9 mouse cellular contexts compared by ENCODE assay signal in the genomic region with DNA sequence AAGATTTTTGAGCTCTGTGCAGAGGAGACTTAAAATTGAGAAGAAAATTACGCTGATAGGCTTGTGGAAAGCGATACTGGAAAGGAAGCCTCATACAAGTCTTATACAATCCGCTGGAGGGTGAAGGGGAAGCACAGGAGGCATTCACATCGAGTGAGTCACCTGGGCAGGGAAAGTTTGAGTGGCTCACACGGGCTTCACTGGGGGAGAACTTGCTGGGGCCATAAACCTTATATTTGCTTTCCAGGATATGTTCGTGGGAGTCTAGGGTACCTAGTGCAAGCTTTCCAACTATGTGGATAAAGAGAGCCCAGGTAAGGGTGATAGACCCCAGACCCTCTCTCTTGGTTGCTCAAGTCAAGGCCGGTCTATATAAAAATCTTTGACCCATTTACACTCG.
DNase-seq lines count a peak whose midpoint lies in the region; ATAC-seq and TF ChIP-seq lines count a peak whose summit lies in the region.
"Had no signal": no experiment of that assay in that cellular context is flagged by ENCODE, and none has a peak within 500 bp of the region (broad histone marks: within the 10 kb centered on the region; RNA-seq: fewer than 3 reads in every experiment).

No protein-coding gene starts in this region.

- WGBS in heart, embryonic 14.5 days: 22% methylated on average over 8 of the region's 8 CpGs
- 12% methylated on average over 8 of the region's 8 CpGs for WGBS in forebrain, embryonic 14.5 days
- 22% methylated on average over 8 of the region's 8 CpGs for WGBS in limb, embryonic 15.5 days
- 14% methylated on average over 8 of the region's 8 CpGs for WGBS in midbrain, postnatal 0 days

- no peak for DNase-seq in heart, postnatal 36 days
- no peak for DNase-seq in forebrain, embryonic 14.5 days (ENCODE audit: low spot score)
- DNase-seq in midbrain, postnatal 0 days (ENCODE audit: low spot score): no peak
- DNase-seq in retina, embryonic 14.5 days (ENCODE audit: low spot score): no peak
- DNase-seq in embryo, embryonic 9.5 days (ENCODE audit: extremely low spot score): no peak
- DNase-seq in gastrocnemius, postnatal 10 days: no peak
- DNase-seq: spleen, adult 18-20 months had no signal

- peak overlapping the region; percentile 6 to 26; a peak in 2 of 4 replicates for H3K4me3 ChIP-seq in heart, embryonic 14.5 days (ENCODE audit: control insufficient read depth in 1 of 2, insufficient read depth in 1 of 2, low read depth in 1 of 2, low read length in 2 of 2)
- H3K4me3 ChIP-seq in forebrain, embryonic 14.5 days (ENCODE audit: low read depth, low read length): no peak overlapping the region
- no peak overlapping the region for H3K4me3 ChIP-seq in limb, embryonic 15.5 days
- no peak overlapping the region for H3K4me3 ChIP-seq in midbrain, postnatal 0 days (ENCODE audit: low read depth, low read length)

- H3K4me1 ChIP-seq in heart, embryonic 14.5 days (ENCODE audit: control insufficient read depth in 2 of 2, insufficient read depth in 2 of 2, low read length in 2 of 2): peaks cover 12 to 27% of the 10 kb centered on the region in 2 experiments
- peaks cover 8% of the 10 kb centered on the region for H3K4me1 ChIP-seq in forebrain, embryonic 14.5 days (ENCODE audit: control insufficient read depth, insufficient read depth, low read length)
- peaks cover 17% of the 10 kb centered on the region for H3K4me1 ChIP-seq in limb, embryonic 15.5 days
- H3K4me1 ChIP-seq in midbrain, postnatal 0 days (ENCODE audit: insufficient read depth, low read length): no peaks in the 10 kb centered on the region

- peak overlapping the region; percentile 66 for H3K4me2 ChIP-seq in heart, embryonic 14.5 days (ENCODE audit: low read length)
- peak overlapping the region; percentile 39 for H3K4me2 ChIP-seq in forebrain, embryonic 14.5 days (ENCODE audit: low read length)
- H3K4me2 ChIP-seq in limb, embryonic 15.5 days: peak overlapping the region; percentile 22; the same call in 1 of the 2 replicates
- H3K4me2 ChIP-seq in midbrain, postnatal 0 days (ENCODE audit: low read depth, low read length, poor library complexity, severe bottlenecking): peak overlapping the region; percentile 28

- intact Hi-C loops in heart, postnatal 36 days (cut with DNase I): no loop called here

- no peaks in the 10 kb centered on the region for H3K9me3 ChIP-seq in heart, embryonic 14.5 days (ENCODE audit: control insufficient read depth, low read length)
- H3K9me3 ChIP-seq in forebrain, embryonic 14.5 days (replicated peaks; ENCODE audit: control insufficient read depth, low read length): no peaks in the 10 kb centered on the region
- H3K9me3 ChIP-seq in limb, embryonic 15.5 days: no peaks in the 10 kb centered on the region
- H3K9me3 ChIP-seq in midbrain, postnatal 0 days (ENCODE audit: low read length): no peaks in the 10 kb centered on the region

- no peaks in the 10 kb centered on the region for H3K27me3 ChIP-seq in heart, embryonic 14.5 days (ENCODE audit: control insufficient read depth, insufficient read depth, low read length)
- no peaks in the 10 kb centered on the region for H3K27me3 ChIP-seq in forebrain, embryonic 14.5 days (replicated peaks; ENCODE audit: control insufficient read depth, insufficient read depth, low read length)
- H3K27me3 ChIP-seq in limb, embryonic 15.5 days: no peaks in the 10 kb centered on the region
- no peaks in the 10 kb centered on the region for H3K27me3 ChIP-seq in midbrain, postnatal 0 days (ENCODE audit: insufficient read depth, low read length)

- peak overlapping the region; percentile 56 for H3K9ac ChIP-seq in heart, embryonic 14.5 days (ENCODE audit: low read length)
- H3K9ac ChIP-seq in forebrain, embryonic 14.5 days (ENCODE audit: low read length): peak overlapping the region; percentile 51
- H3K9ac ChIP-seq in limb, embryonic 15.5 days: no peak overlapping the region
- H3K9ac ChIP-seq in midbrain, postnatal 0 days (replicated peaks; ENCODE audit: low read length, poor library complexity, severe bottlenecking): no peak overlapping the region

- no peaks in the 10 kb centered on the region for H3K36me3 ChIP-seq in heart, embryonic 14.5 days (ENCODE audit: control insufficient read depth, insufficient read depth, low read length)
- H3K36me3 ChIP-seq in forebrain, embryonic 14.5 days (ENCODE audit: control insufficient read depth, insufficient read depth, low read length): no peaks in the 10 kb centered on the region
- H3K36me3 ChIP-seq in limb, embryonic 15.5 days: no peaks in the 10 kb centered on the region
- no peaks in the 10 kb centered on the region for H3K36me3 ChIP-seq in midbrain, postnatal 0 days (ENCODE audit: insufficient read depth, low read length)

- no peak overlapping the region for H3K27ac ChIP-seq in heart, embryonic 14.5 days (replicated peaks in 1 of 2; ENCODE audit: control insufficient read depth in 1 of 2, insufficient read depth in 1 of 2, low read depth in 2 of 2, low read length in 2 of 2)
- H3K27ac ChIP-seq in forebrain, embryonic 14.5 days (ENCODE audit: low read depth, low read length): 0 out of 2 replicates have a peak overlapping the region, but pooled peaks have one; percentile 27
- peak overlapping the region; percentile 2; the same call in 1 of the 2 replicates for H3K27ac ChIP-seq in limb, embryonic 15.5 days
- no peak overlapping the region for H3K27ac ChIP-seq in midbrain, postnatal 0 days (ENCODE audit: low read depth, low read length)

- ATAC-seq in heart, embryonic 14.5 days (ENCODE audit: insufficient number of reproducible peaks, insufficient read depth, low FRiP score, low read depth): no peak
- ATAC-seq in forebrain, embryonic 14.5 days: no peak
- ATAC-seq in limb, embryonic 15.5 days (ENCODE audit: insufficient number of reproducible peaks, low FRiP score, low TSS enrichment, low read depth): no peak
- no peak for ATAC-seq in midbrain, postnatal 0 days (ENCODE audit: low FRiP score)

- no peak for TF ChIP-seq CTCF in midbrain, postnatal 0 days (IDR thresholded peaks at IDR 0.05)

Comparison
In these comparisons a context has a peak if more than half of its experiments do, and no peak if none do; other contexts are left out.
1. H3K27ac ChIP-seq: peak in forebrain, embryonic 14.5 days (single experiment) and limb, embryonic 15.5 days (single experiment); none in heart, embryonic 14.5 days (0 of 2) and midbrain, postnatal 0 days (single experiment).
2. H3K4me3 ChIP-seq: peak in heart, embryonic 14.5 days (2 of 2); none in forebrain, embryonic 14.5 days (single experiment), limb, embryonic 15.5 days (single experiment) and midbrain, postnatal 0 days (single experiment).
3. H3K9ac ChIP-seq: peak in heart, embryonic 14.5 days (single experiment) and forebrain, embryonic 14.5 days (single experiment); none in limb, embryonic 15.5 days (single experiment) and midbrain, postnatal 0 days (single experiment).
4. Peak in every context shown above with its lines, with median percentiles within 50 percentile points of each other: H3K4me2 ChIP-seq.